Mouse (Mus musculus) liver, embryonic 12.5 days (tissue): Measurements from ENCODE around the gene Pde4d. TPM values are rescaled to one million over a fixed set of nuclear protein-coding genes. Genes with fewer than 3 reads are reported as not detected.

ENCODE experiments used
- ATAC-seq: fragments of 200-750 bp; cut with Nextera tagmentation; 2 replicates; pipeline ENCODE4 v1.8.0; 2017; ENCODE audit warnings: moderate number of reproducible peaks, mild to moderate bottlenecking, moderate library complexity
- H3K27ac ChIP-seq: fragments of 300-500 bp; sonication (generic); 2 replicates; pipeline ENCODE4 v1.5.1; 2016; ENCODE audit warnings: mild to moderate bottlenecking
- H3K27me3 ChIP-seq: fragments of 300-500 bp; sonication (generic); replicated peaks from 2 replicates; pipeline ENCODE4 v1.6.1; 2016; ENCODE audit warnings: mild to moderate bottlenecking, moderate library complexity
- H3K36me3 ChIP-seq: fragments of 300-500 bp; sonication (generic); 2 replicates; pipeline ENCODE4 v1.6.1; 2016; ENCODE audit warnings: mild to moderate bottlenecking, moderate library complexity
- H3K4me1 ChIP-seq: fragments of 300-500 bp; sonication (generic); 2 replicates; pipeline ENCODE4 v1.6.1; 2016
- H3K4me2 ChIP-seq: fragments of 300-500 bp; sonication (generic); 2 replicates; pipeline ENCODE4 v1.6.1; 2016; ENCODE audit warnings: mild to moderate bottlenecking, moderate library complexity
- H3K4me3 ChIP-seq: fragments of 300-500 bp; sonication (generic); 2 replicates; pipeline ENCODE4 v1.5.1; 2016; ENCODE audit warnings: mild to moderate bottlenecking, moderate library complexity
- H3K9ac ChIP-seq: fragments of 300-500 bp; sonication (generic); 2 replicates; pipeline ENCODE4 v1.6.1; 2016; ENCODE audit warnings: mild to moderate bottlenecking, moderate library complexity
- H3K9me3 ChIP-seq: fragments of 300-500 bp; sonication (generic); replicated peaks from 2 replicates; pipeline ENCODE4 v1.6.1; 2016; ENCODE audit warnings: mild to moderate bottlenecking, moderate library complexity
- WGBS: fragments of 180-500 bp; shearing (Covaris S2); methylation state at CpG from one replicate; pipeline ENCODE4 v1.1.7; 2016; ENCODE audit not compliant: insufficient replicate concordance; 5-methylcytosine and 5-hydroxymethylcytosine counted together
- polyA plus RNA-seq: library from polyadenylated mRNA; unstranded; fragments of >200 nt; fragmentation: Nextera tagmentation; extraction: Ambion mirVana; gene quantifications from 2 replicates; pipeline ENCODE4 v1.2.1, GENCODE M21; 2016

Gene Pde4d
- polyA plus RNA-seq, 1 experiment from 2014 or later, result 19.4 TPM

- ATAC-seq, result no peak
- no peak overlapping the region for H3K4me3 ChIP-seq
- no peak overlapping the region for H3K4me2 ChIP-seq
- H3K4me1 ChIP-seq, result no peaks in the 10 kb centered on the region
- H3K27ac ChIP-seq, result no peak overlapping the region
- H3K9me3 ChIP-seq, result no peaks in the 10 kb centered on the region
- H3K9ac ChIP-seq, result no peak overlapping the region
- H3K36me3 ChIP-seq, result no peaks in the 10 kb centered on the region
- WGBS, result 73% methylated on average over 9 of the region's 9 CpGs
- no peaks in the 10 kb centered on the region for H3K27me3 ChIP-seq
Observed at GRCm38 (mm10) chr13:109242456-109243050, 792.8 kb downstream of the Pde4d start.

DNA sequence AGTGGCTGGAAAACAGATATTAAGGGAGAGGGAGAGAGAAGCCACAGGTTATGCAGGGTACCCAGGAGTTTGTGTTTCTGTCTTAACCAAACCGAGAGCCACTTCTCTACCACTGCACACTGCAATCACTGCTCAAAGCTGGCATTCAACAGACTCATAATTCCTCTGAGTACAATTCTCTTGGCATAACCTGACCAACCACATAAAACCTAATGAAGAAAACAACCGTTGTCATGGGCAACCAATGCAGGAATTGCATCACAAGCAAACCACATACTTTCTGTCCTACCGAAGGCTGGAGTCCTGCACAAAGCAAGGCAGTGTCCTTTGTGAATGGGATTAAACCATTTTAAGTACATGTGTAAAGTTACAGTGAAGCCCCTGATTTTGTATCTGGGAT, 793.4 kb downstream of the Pde4d start:
- Histone ChIP-seq H3K4me3 (no peak overlapping the region), H3K4me1 (no peaks in the 10 kb centered on the region), H3K4me2 (no peak overlapping the region), H3K9me3 (no peaks in the 10 kb centered on the region), H3K27me3 (no peaks in the 10 kb centered on the region), H3K27ac (no peak overlapping the region), H3K36me3 (no peaks in the 10 kb centered on the region), H3K9ac (no peak overlapping the region)
- 50% methylated on average over 3 of the region's 3 CpGs for WGBS
- ATAC-seq, result no peak

DNA sequence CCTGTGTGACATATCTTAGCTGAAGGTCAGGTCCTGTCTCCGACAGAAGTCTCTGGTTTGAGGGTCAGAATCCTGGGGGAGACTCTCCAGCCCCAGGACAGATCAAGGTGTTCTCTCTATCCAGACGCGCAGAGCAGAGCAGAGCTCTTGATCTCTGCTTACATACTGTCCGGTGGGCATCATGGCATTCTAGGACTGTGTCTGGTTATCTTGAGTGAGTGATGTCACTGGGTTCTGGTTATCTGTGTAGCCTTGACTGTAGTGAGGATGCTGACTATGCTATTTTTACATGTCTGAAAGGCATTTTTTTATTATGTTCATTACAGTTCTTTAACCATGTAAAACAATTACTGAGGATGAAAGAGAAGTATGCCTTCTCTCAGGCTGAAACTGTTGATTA, 797.3 kb downstream of the Pde4d start:
- Histone ChIP-seq H3K4me1 (no peaks in the 10 kb centered on the region), H3K9ac (no peak overlapping the region), H3K27me3 (no peaks in the 10 kb centered on the region), H3K27ac (no peak overlapping the region), H3K4me3 (no peak overlapping the region), H3K9me3 (no peaks in the 10 kb centered on the region), H3K4me2 (no peak overlapping the region), H3K36me3 (no peaks in the 10 kb centered on the region)
- 45% methylated on average over 4 of the region's 4 CpGs for whole genome bisulfite sequencing
- peak; percentile 78 for ATAC-seq

DNA sequence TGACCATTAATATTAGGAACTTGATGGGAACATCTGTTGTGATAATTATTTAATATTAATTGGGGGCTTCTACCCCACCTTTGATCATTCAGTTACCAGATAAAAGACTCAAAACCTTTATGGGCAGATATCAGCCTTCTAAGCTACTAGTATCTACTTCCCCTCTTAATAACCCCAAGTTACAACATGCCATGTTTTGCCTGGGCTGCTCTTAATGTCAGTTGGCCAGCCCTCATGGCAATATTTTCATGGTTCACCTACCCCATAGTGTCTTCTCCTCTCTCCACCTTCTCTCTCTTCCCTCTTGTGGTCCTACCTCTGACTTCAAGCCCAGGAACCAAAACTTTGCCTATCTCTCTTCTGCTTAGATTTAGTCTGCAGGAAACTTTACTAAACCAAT, 799.6 kb downstream of the Pde4d start:
- H3K9ac ChIP-seq, result no peak overlapping the region
- H3K27ac ChIP-seq, result no peak overlapping the region
- no peaks in the 10 kb centered on the region for H3K4me1 ChIP-seq
- H3K9me3 ChIP-seq, result no peaks in the 10 kb centered on the region
- H3K4me3 ChIP-seq, result no peak overlapping the region
- ATAC-seq, result no peak
- no peak overlapping the region for H3K4me2 ChIP-seq
- no peaks in the 10 kb centered on the region for H3K27me3 ChIP-seq
- no peaks in the 10 kb centered on the region for H3K36me3 ChIP-seq

DNA sequence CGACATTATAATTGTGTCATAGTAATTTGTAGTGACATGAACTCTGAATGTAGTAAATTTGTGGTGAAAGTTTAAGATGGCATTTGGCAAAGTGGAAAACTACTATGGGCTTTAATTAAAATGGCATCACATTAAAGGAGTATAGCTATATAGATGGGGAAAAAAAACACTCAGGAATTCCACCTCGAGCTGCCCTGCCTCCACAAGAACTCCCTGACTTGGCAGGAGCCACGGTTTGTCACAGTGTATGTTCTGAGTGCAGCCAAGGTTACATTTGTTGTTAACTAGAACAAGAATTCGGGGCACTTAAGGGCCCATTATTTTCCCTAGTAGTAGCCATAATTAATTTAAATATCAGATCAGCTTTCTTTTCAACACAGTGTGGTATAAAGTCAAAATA, 805.9 kb downstream of the Pde4d start:
- no peak overlapping the region for H3K4me2 ChIP-seq
- H3K27me3 ChIP-seq, result peaks cover 6% of the 10 kb centered on the region
- ATAC-seq, result no peak
- 58% methylated on average over 4 of the region's 4 CpGs for WGBS
- H3K9ac ChIP-seq, result no peak overlapping the region
- H3K36me3 ChIP-seq, result no peaks in the 10 kb centered on the region
- no peak overlapping the region for H3K27ac ChIP-seq
- H3K4me3 ChIP-seq, result no peak overlapping the region
- H3K4me1 ChIP-seq, result no peaks in the 10 kb centered on the region
- H3K9me3 ChIP-seq, result no peaks in the 10 kb centered on the region

- Histone ChIP-seq H3K9ac (peak overlapping the region; percentile 41), H3K4me2 (peak overlapping the region; percentile 60), H3K36me3 (no peaks in the 10 kb centered on the region), H3K27me3 (peaks cover 12% of the 10 kb centered on the region), H3K4me3 (peak overlapping the region; percentile 52), H3K27ac (peak overlapping the region; percentile 51), H3K4me1 (no peaks in the 10 kb centered on the region), H3K9me3 (no peaks in the 10 kb centered on the region)
- WGBS, result 1% methylated on average over 23 of the region's 23 CpGs
- ATAC-seq, result peak; percentile 75
Observed at GRCm38 (mm10) chr13:109260220-109260795, 810.6 kb downstream of the Pde4d start.

- peak overlapping the region; percentile 41; the same call in 1 of the 2 replicates for H3K9ac ChIP-seq
Observed at GRCm38 (mm10) chr13:109260796-109261516, 811.2 kb downstream of the Pde4d start.

GRCm38 (mm10) chr13:109261642-109262220, 812.0 kb downstream of the Pde4d start:
- ATAC-seq, result no peak
- peak overlapping the region; percentile 60; the same call in 1 of the 2 replicates for H3K4me2 ChIP-seq
- H3K4me3 ChIP-seq, result no peak overlapping the region
- peaks cover 12% of the 10 kb centered on the region for H3K27me3 ChIP-seq
- H3K9me3 ChIP-seq, result no peaks in the 10 kb centered on the region
- 14% methylated on average over 5 of the region's 5 CpGs for WGBS
- H3K9ac ChIP-seq, result no peak overlapping the region
- H3K36me3 ChIP-seq, result no peaks in the 10 kb centered on the region
- H3K27ac ChIP-seq, result no peak overlapping the region
- H3K4me1 ChIP-seq, result no peaks in the 10 kb centered on the region

More at GRCm38 (mm10) chr13:109260796-109261516, 811.2 kb downstream of the Pde4d start:
- Histone ChIP-seq H3K4me1 (no peaks in the 10 kb centered on the region), H3K4me3 (peak overlapping the region; percentile 52), H3K9me3 (no peaks in the 10 kb centered on the region), H3K36me3 (no peaks in the 10 kb centered on the region), H3K4me2 (peak overlapping the region; percentile 60), H3K27ac (no peak overlapping the region; the same call in 1 of the 2 replicates), H3K27me3 (peaks cover 12% of the 10 kb centered on the region)
- WGBS, result 3% methylated on average over 17 of the region's 17 CpGs
- ATAC-seq, result peak; percentile 34; the same call in 1 of the 2 replicates

DNA sequence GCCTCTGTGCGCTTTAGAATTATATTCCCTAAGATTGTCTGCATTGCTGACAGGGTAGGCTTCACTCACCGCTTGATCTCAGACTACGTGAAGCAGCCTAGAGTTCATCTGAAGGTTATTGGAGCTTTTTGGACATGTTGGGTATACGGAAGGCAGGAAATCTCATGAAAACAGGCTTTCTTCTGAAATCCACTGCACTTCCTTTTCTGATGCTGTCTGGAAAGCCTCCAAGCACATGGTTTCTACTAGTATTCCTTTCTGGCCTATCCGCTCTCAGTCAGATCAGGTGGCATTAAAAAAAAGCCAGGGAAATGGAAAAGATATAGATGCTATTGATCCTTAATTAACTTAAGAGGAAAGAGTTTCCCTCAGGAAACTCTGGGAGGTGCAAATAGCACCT, 812.8 kb downstream of the Pde4d start:
- H3K4me3 ChIP-seq, result no peak overlapping the region
- WGBS, result 52% methylated on average over 5 of the region's 5 CpGs
- no peaks in the 10 kb centered on the region for H3K4me1 ChIP-seq
- no peak for ATAC-seq
- H3K27ac ChIP-seq, result no peak overlapping the region
- H3K27me3 ChIP-seq, result peaks cover 12% of the 10 kb centered on the region
- H3K36me3 ChIP-seq, result no peaks in the 10 kb centered on the region
- H3K9ac ChIP-seq, result no peak overlapping the region
- no peak overlapping the region for H3K4me2 ChIP-seq
- H3K9me3 ChIP-seq, result no peaks in the 10 kb centered on the region

DNA sequence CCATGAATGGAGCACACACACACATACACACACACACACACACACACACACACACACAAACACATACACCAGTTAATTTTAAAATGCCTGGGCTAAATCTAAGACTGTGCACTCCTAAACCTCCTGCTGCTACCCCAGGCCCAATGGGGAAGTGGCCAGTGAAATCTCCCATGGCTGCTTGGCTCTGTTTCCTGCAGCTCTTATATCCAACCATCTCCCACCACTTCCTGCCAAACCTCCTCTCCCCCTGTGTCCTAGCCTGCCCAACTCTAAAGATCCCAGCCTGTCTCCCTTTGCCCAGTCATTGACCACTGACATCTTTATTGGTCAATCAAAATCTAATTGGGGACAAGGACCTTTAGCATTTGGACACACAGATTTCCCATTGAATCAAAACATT, 814.1 kb downstream of the Pde4d start:
- no peak for ATAC-seq
- Histone ChIP-seq H3K4me1 (no peaks in the 10 kb centered on the region), H3K36me3 (no peaks in the 10 kb centered on the region)

DNA sequence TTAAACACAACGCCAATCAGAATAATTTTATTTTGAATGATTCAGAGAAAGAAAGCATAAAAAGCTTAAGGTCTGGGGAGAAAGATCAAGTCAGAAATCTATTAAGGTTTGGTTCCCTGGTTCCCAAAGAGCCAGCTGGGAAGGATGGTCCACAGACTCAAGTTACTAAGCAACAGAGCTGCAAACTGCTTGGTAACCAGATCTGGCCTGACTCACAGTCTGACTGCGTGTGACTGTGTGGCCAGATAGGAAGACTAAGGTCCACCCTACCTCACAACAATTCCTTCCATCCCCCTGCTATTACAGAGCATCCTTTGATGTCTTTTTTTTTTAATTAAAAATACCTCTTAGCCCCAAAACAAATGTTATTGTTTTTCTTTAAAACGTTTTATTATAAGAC, 818.5 kb downstream of the Pde4d start:
- H3K27ac ChIP-seq, result no peak overlapping the region
- no peak overlapping the region for H3K4me2 ChIP-seq
- H3K9me3 ChIP-seq, result no peaks in the 10 kb centered on the region
- ATAC-seq, result no peak
- H3K9ac ChIP-seq, result no peak overlapping the region
- H3K27me3 ChIP-seq, result no peaks in the 10 kb centered on the region
- no peak overlapping the region for H3K4me3 ChIP-seq
- WGBS, result 54% methylated on average over 3 of the region's 3 CpGs
- no peaks in the 10 kb centered on the region for H3K4me1 ChIP-seq
- no peaks in the 10 kb centered on the region for H3K36me3 ChIP-seq

More for the DNA sequence above, 814.1 kb downstream of the Pde4d start:
- H3K4me3 ChIP-seq, result no peak overlapping the region
- no peaks in the 10 kb centered on the region for H3K9me3 ChIP-seq
- H3K9ac ChIP-seq, result no peak overlapping the region
- H3K4me2 ChIP-seq, result no peak overlapping the region
- no peak overlapping the region for H3K27ac ChIP-seq
- peaks cover 12% of the 10 kb centered on the region for H3K27me3 ChIP-seq

DNA sequence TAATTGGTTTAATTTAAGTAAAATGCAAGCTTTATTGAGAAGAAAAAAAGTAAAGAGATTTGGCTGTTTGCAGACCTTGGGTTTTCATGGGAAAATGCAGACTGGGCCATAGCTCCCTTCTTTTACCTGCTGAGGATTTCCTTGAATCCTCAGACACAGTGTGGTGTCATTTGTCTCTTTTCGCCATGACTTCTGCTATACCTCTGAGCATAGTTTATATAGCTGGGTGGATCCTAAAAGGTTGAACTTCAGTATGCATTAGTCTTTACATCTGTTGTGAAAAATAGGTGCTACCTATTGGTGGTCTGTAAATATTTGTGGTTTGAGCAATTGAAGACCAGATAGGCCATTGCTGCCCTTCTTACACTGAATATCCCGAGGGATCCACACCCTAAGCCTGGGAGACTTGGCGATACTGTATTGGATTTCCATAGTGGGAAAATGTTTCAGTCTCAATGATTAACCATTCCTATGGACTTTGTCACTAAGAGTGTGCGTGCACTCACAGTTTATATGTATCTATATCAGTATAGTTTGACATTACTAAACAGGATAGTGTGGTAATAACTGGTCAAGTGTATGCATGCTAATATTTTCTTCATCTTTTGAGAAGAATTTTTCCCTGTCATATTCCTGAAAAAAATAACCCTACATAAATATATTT, 819.0 kb downstream of the Pde4d start:
- no peaks in the 10 kb centered on the region for H3K4me1 ChIP-seq
- H3K4me2 ChIP-seq, result no peak overlapping the region
- no peak for ATAC-seq
- no peak overlapping the region for H3K27ac ChIP-seq
- 78% methylated on average over 4 of the region's 4 CpGs for WGBS
- H3K27me3 ChIP-seq, result no peaks in the 10 kb centered on the region
- no peaks in the 10 kb centered on the region for H3K9me3 ChIP-seq
- no peak overlapping the region for H3K9ac ChIP-seq
- no peaks in the 10 kb centered on the region for H3K36me3 ChIP-seq
- H3K4me3 ChIP-seq, result no peak overlapping the region
